Mouse (Mus musculus) common myeloid progenitor, adult 5-6 weeks (primary cell): Measurements from ENCODE around the gene Thsd4. TPM values are rescaled to one million over a fixed set of nuclear protein-coding genes. Genes with fewer than 3 reads are reported as not detected.
A peak's percentile ranks its signal among the peaks of the same experiment; 100 is the strongest.
"Not testable (repeated sequence)": the region's sequence is repeated elsewhere in the genome, so short reads cannot be mapped to it uniquely, and the experiment has no call there.

ENCODE experiments used
- ATAC-seq: replicated peaks from 2 replicates; pipeline ENCODE4 v1.8.0; 2016; ENCODE audit warnings: low read depth, mild to moderate bottlenecking, moderate TSS enrichment, inconsistent platforms; ENCODE audit not compliant: poor library complexity, severe bottlenecking
- total RNA-seq: library from RNA; stranded (forward); fragments of 200-1000, 187-1606 nt; gene quantifications from 2 replicates; pipeline ENCODE4 v1.2.3, GENCODE M21; 2017

Gene Thsd4
- total RNA-seq, 1 experiment from 2014 or later: 0.32 TPM

- ATAC-seq: no peak
These were observed 579.3 kb downstream of the Thsd4 start for GRCm38 (mm10) chr9:59942501-59943085.

GRCm38 (mm10) chr9:59941885-59942350, 579.9 kb downstream of the Thsd4 start:
- no peak for ATAC-seq

- 0 out of 2 replicates have a peak, but pooled peaks have one; percentile 15 for ATAC-seq
These were observed 580.6 kb downstream of the Thsd4 start for GRCm38 (mm10) chr9:59940913-59941884.

- ATAC-seq: no peak
These were observed 582.2 kb downstream of the Thsd4 start for GRCm38 (mm10) chr9:59939691-59940090.

GRCm38 (mm10) chr9:59938529-59938928, 583.3 kb downstream of the Thsd4 start:
- ATAC-seq: no peak

GRCm38 (mm10) chr9:59935866-59936265, 586.0 kb downstream of the Thsd4 start:
- ATAC-seq: not testable (repeated sequence)

- no peak for ATAC-seq
These were observed 591.6 kb downstream of the Thsd4 start for GRCm38 (mm10) chr9:59930248-59930647.

Other genes starting within 250 kb of the Thsd4 start
- gene Lrrc49, start 166.1 kb upstream of the Thsd4 start, total RNA-seq: 10.8 and 11.9 TPM in 2 replicates
- gene Larp6, start 190.9 kb upstream of the Thsd4 start, total RNA-seq: not detected in 2 replicates